Mouse (Mus musculus): ENCODE measurements around the gene Rgs6.

- TF ChIP-seq POLR2A (IDR thresholded peaks at IDR 0.05; ENCODE audit: insufficient read depth, low read depth, low read length), result no peak
- no peak for TF ChIP-seq EP300 (IDR thresholded peaks at IDR 0.05; ENCODE audit: insufficient read depth, low read depth, low read length)
These were observed 410.7 kb downstream of the Rgs6 start for GRCm38 (mm10) chr12:82998682-82999332.

All from heart, adult 2 months (tissue).